Mouse (Mus musculus): ENCODE data around the gene A630001G21Rik. TPM values are rescaled to one million over a fixed set of nuclear protein-coding genes. Genes with fewer than 3 reads are reported as not detected.

The A630001G21Rik gene
- total and polyA plus RNA-seq, 3 experiments, result 15.4 to 24.0 TPM; not detected in 1

GRCm38 (mm10) chr1:85736355-85737184 lies 41.9 kb downstream of the A630001G21Rik start (continued):
- TF ChIP-seq GABPA (IDR thresholded peaks at IDR 0.05; ENCODE audit: low read depth, low read length), result no peak
- no peak for TF ChIP-seq TAL1 (IDR thresholded peaks at IDR 0.05; ENCODE audit: low read length)
- peak; percentile 99 for TF ChIP-seq ZC3H11A (IDR thresholded peaks at IDR 0.05; ENCODE audit: low read depth, low read length)
- peak; percentile 61; the same call in 1 of the 2 replicates for TF ChIP-seq NELFE (IDR thresholded peaks at IDR 0.05; ENCODE audit: low read depth, low read length)
- 0 out of 2 replicates have a peak, but pooled peaks have one; percentile 46 for TF ChIP-seq MAZ (IDR thresholded peaks at IDR 0.05; ENCODE audit: low read depth, low read length)
- peak; percentile 69; the same call in 1 of the 2 replicates for TF ChIP-seq MXI1 (IDR thresholded peaks at IDR 0.05; ENCODE audit: low read depth, low read length)
- peak; percentile 99 for TF ChIP-seq RAD21 (IDR thresholded peaks at IDR 0.05; ENCODE audit: low read depth, low read length)

- Histone ChIP-seq H3K27ac (ENCODE audit: control insufficient read depth, low read depth, low read length) (peak overlapping the region; percentile 90), H3K4me1 (ENCODE audit: control insufficient read depth in 1 of 2, insufficient read depth in 2 of 2, low read length in 2 of 2) (peaks cover 5 to 10% of the 10 kb centered on the region in 2 experiments; a peak in 3 of 4 replicates)
- no peak for TF ChIP-seq USF2 (IDR thresholded peaks at IDR 0.05; ENCODE audit: borderline replicate concordance in 1 of 2, insufficient read depth in 1 of 2, low read depth in 1 of 2, low read length in 2 of 2)
- peak; percentile 59; the same call in 1 of the 2 replicates for TF ChIP-seq TCF12 (IDR thresholded peaks at IDR 0.05; ENCODE audit: low read depth, low read length)
- TF ChIP-seq KAT2A (conservative IDR thresholded peaks at IDR 0.05; ENCODE audit: low read depth, low read length), result no peak
- no peak for TF ChIP-seq JUND (IDR thresholded peaks at IDR 0.05; ENCODE audit: low read depth, low read length)
- TF ChIP-seq ETS1 (IDR thresholded peaks at IDR 0.05; ENCODE audit: low read depth, low read length), result no peak
- no peak; the same call in 1 of the 2 replicates for TF ChIP-seq ELF1 (IDR thresholded peaks at IDR 0.05; ENCODE audit: low read depth, low read length)
- no peak for TF ChIP-seq CHD2 (IDR thresholded peaks at IDR 0.05; ENCODE audit: low read length)
- TF ChIP-seq GATA1 (IDR thresholded peaks at IDR 0.05; ENCODE audit: low read depth, low read length), result peak; percentile 46; the same call in 1 of the 2 replicates
- TF ChIP-seq POLR2AphosphoS2 (IDR thresholded peaks at IDR 0.05; ENCODE audit: low read length), result peak; percentile 82
- no peak for TF ChIP-seq MAX (IDR thresholded peaks at IDR 0.05; ENCODE audit: low read length)
- no peak for TF ChIP-seq RCOR1 (IDR thresholded peaks at IDR 0.05; ENCODE audit: low read depth, low read length)
- peak; percentile 45; the same call in 1 of the 2 replicates for TF ChIP-seq MYC (IDR thresholded peaks at IDR 0.05; ENCODE audit: low read depth, low read length)
- TF ChIP-seq POLR2A (IDR thresholded peaks at IDR 0.05; ENCODE audit: control insufficient read depth in 1 of 2, insufficient read depth in 1 of 2, low read depth in 1 of 2, low read length in 2 of 2, poor library complexity in 1 of 2), result peak; percentile 80 to 83
- TF ChIP-seq HCFC1 (IDR thresholded peaks at IDR 0.05; ENCODE audit: low read depth, low read length), result peak; percentile 81
- TF ChIP-seq TAL1 (IDR thresholded peaks at IDR 0.05; ENCODE audit: low read length), result no peak
- no peak for TF ChIP-seq MEF2A (IDR thresholded peaks at IDR 0.05; ENCODE audit: extremely low read depth, insufficient replicate concordance, low read depth, low read length, poor library complexity, severe bottlenecking)
- no peak for TF ChIP-seq ZNF384 (IDR thresholded peaks at IDR 0.05; ENCODE audit: low read depth, low read length)
- TF ChIP-seq MAZ (IDR thresholded peaks at IDR 0.05; ENCODE audit: low read depth, low read length), result peak; percentile 88
- no peak for TF ChIP-seq E2F4 (IDR thresholded peaks at IDR 0.05; ENCODE audit: borderline replicate concordance, low read depth, low read length)
- no peak for TF ChIP-seq UBTF (IDR thresholded peaks at IDR 0.05; ENCODE audit: borderline replicate concordance, insufficient read depth, low read depth, low read length)
- no peak for TF ChIP-seq MAFK (IDR thresholded peaks at IDR 0.05; ENCODE audit: borderline replicate concordance, low read depth, low read length)
- peak; percentile 38 for TF ChIP-seq SMC3 (IDR thresholded peaks at IDR 0.05; ENCODE audit: low read depth, low read length)
- TF ChIP-seq NRF1 (IDR thresholded peaks at IDR 0.05; ENCODE audit: insufficient read depth, low read depth, low read length, poor library complexity, severe bottlenecking), result no peak
- no peak for TF ChIP-seq ZKSCAN1 (IDR thresholded peaks at IDR 0.05; ENCODE audit: low read depth, low read length)
- no peak for TF ChIP-seq ZC3H11A (IDR thresholded peaks at IDR 0.05; ENCODE audit: low read depth, low read length)
- TF ChIP-seq NELFE (IDR thresholded peaks at IDR 0.05; ENCODE audit: low read depth, low read length), result peak; percentile 60
- TF ChIP-seq EP300 (IDR thresholded peaks at IDR 0.05; ENCODE audit: low read depth in 1 of 2, low read length in 2 of 2), result peak; percentile 11 to 49; a peak in 1 of 4 replicates
- no peak; the same call in 1 of the 2 replicates for TF ChIP-seq MXI1 (IDR thresholded peaks at IDR 0.05; ENCODE audit: low read depth, low read length)
These were observed 42.9 kb downstream of the A630001G21Rik start for GRCm38 (mm10) chr1:85735463-85736123.

More at GRCm38 (mm10) chr1:85735463-85736123, 42.9 kb downstream of the A630001G21Rik start:
- Histone ChIP-seq H3K27me3 (ENCODE audit: control insufficient read depth in 1 of 2, insufficient read depth in 2 of 2, low read length in 2 of 2) (no peaks in the 10 kb centered on the region), H3K9ac (ENCODE audit: control insufficient read depth, low read depth, low read length, poor library complexity, severe bottlenecking) (peak overlapping the region; percentile 80), H3K9me3 (replicated peaks; ENCODE audit: insufficient read depth, low read length) (no peaks in the 10 kb centered on the region), H3K79me2 (ENCODE audit: control insufficient read depth, insufficient read depth, low read length, poor library complexity) (peaks cover 13% of the 10 kb centered on the region), H3K36me3 (ENCODE audit: control insufficient read depth in 1 of 2, insufficient read depth in 2 of 2, low read length in 2 of 2) (peaks cover 0 to 7% of the 10 kb centered on the region in 2 experiments; a peak in 2 of 4 replicates), H3K4me3 (ENCODE audit: control insufficient read depth in 1 of 2, insufficient read depth in 1 of 2, low read depth in 2 of 2, low read length in 2 of 2) (peak overlapping the region; percentile 68 to 80)
- peak; percentile 97 for DNase-seq (ENCODE audit: low read depth, low spot score)

Measured in MEL (cell line).